ENCODE assay signal across 36 mouse cellular contexts in the genomic region with DNA sequence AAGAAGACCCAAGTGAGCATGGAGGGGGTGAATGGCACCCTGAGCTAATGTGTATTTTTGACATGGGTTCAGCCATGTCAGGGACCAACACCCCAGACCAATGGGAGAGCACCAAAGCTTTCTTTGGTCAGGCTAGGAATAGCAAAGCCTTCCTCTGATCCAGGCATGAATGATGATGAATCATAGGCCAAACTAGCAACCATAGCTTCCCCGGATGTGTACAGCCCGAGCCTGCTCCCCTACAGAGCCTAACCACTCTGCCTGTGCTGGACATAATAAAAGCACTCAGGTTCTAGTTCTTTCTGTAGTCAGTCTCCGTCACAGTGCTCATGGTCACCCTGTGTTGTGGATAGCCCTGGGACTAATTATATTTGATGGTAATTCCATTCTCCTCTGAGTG. TPM values are rescaled to one million over a fixed set of nuclear protein-coding genes. Genes with fewer than 3 reads are reported as not detected.
A peak's percentile ranks its signal among the peaks of the same experiment; 100 is the strongest.
DNase-seq lines count a peak whose midpoint lies in the region; ATAC-seq and TF ChIP-seq lines count a peak whose summit lies in the region.
"Had no signal": no experiment of that assay in that cellular context is flagged by ENCODE, and none has a peak within 500 bp of the region (broad histone marks: within the 10 kb centered on the region; RNA-seq: fewer than 3 reads in every experiment).

No protein-coding gene starts in this region.

- no peaks in the 10 kb centered on the region for H3K9me3 ChIP-seq in megakaryocyte, embryonic 14.5 days
- H3K9me3 ChIP-seq: embryonic facial prominence, embryonic 10.5 days; embryonic facial prominence, embryonic 13.5 days; forebrain, embryonic 12.5 days; forebrain, embryonic 15.5 days; G1E; hindbrain, embryonic 12.5 days; hindbrain, embryonic 15.5 days had no signal

- no peak overlapping the region for H3ac ChIP-seq in myocyte (ENCODE audit: control insufficient read depth, insufficient read length)

- H3K36me3 ChIP-seq in megakaryocyte, embryonic 14.5 days (replicated peaks; ENCODE audit: low read length): peaks cover 17% of the 10 kb centered on the region
- H3K36me3 ChIP-seq in myocyte (ENCODE audit: control insufficient read depth, insufficient read depth): no peaks in the 10 kb centered on the region
- H3K36me3 ChIP-seq: embryonic facial prominence, embryonic 10.5 days; embryonic facial prominence, embryonic 13.5 days; forebrain, embryonic 12.5 days; forebrain, embryonic 15.5 days; hindbrain, embryonic 12.5 days; hindbrain, embryonic 15.5 days had no signal

- peak overlapping the region; percentile 3 for H3K4me3 ChIP-seq in megakaryocyte, embryonic 14.5 days (replicated peaks)
- H3K4me3 ChIP-seq in myocyte: no peak overlapping the region
- H3K4me3 ChIP-seq: embryonic facial prominence, embryonic 10.5 days; embryonic facial prominence, embryonic 13.5 days; erythroblast, embryonic 14.5 days; forebrain, embryonic 12.5 days; forebrain, embryonic 15.5 days; gastrocnemius, adult 2 months; hindbrain, embryonic 12.5 days; hindbrain, embryonic 15.5 days had no signal

- TF ChIP-seq POLR2A in myocyte (IDR thresholded peaks at IDR 0.05; ENCODE audit: insufficient read length, low read depth): no peak

- ATAC-seq in megakaryocyte, adult 5-6 weeks (ENCODE audit: poor library complexity, severe bottlenecking): no peak
- ATAC-seq: CD4-positive, CD25-positive, alpha-beta regulatory T cell, adult 4 months; forebrain, embryonic 15.5 days; intestine, postnatal 0 days had no signal

- peaks cover 15% of the 10 kb centered on the region for H3K79me2 ChIP-seq in myocyte (ENCODE audit: control insufficient read depth, insufficient read depth)

- peaks cover 83% of the 10 kb centered on the region for H3K4me1 ChIP-seq in megakaryocyte, embryonic 14.5 days

- peak overlapping the region; percentile 20 for H3K4me2 ChIP-seq in myocyte (ENCODE audit: low read depth)
- H3K4me2 ChIP-seq: embryonic facial prominence, embryonic 13.5 days; forebrain, embryonic 12.5 days; forebrain, embryonic 15.5 days; heart, embryonic 11.5 days; hindbrain, embryonic 12.5 days; hindbrain, embryonic 15.5 days had no signal

- DNase-seq in NIH3T3 (ENCODE audit: low read depth): peak; percentile 60
- no peak for DNase-seq in cerebellum, postnatal 25 days
- DNase-seq in lung, postnatal 25 days (ENCODE audit: low spot score): no peak
- DNase-seq: adrenal gland, postnatal 10 days; cerebellum, adult 11 months; cerebellum, adult 2 months; cerebellum, adult 9-11 months; cerebellum, postnatal 36 days; embryo, embryonic 11 days; gastrocnemius, adult 2 months; gastrocnemius, postnatal 14 days; heart, adult 11 months had no signal

- no peaks in the 10 kb centered on the region for H3K27me3 ChIP-seq in megakaryocyte, embryonic 14.5 days (replicated peaks)
- no peaks in the 10 kb centered on the region for H3K27me3 ChIP-seq in myocyte (ENCODE audit: control insufficient read depth, insufficient read depth, insufficient read length)

TF ChIP-seq in myocyte, 11 proteins besides CTCF, POLR2A, EP300 and RAD21:
- no peak for TF ChIP-seq E2F4 (IDR thresholded peaks at IDR 0.05; ENCODE audit: insufficient read depth)
- TF ChIP-seq TCF12 (IDR thresholded peaks at IDR 0.05; ENCODE audit: insufficient read depth, poor library complexity, severe bottlenecking): no peak
- no peak for TF ChIP-seq TCF3 (IDR thresholded peaks at IDR 0.05; ENCODE audit: insufficient read length, low read depth)
- no peak for TF ChIP-seq MAX (IDR thresholded peaks at IDR 0.05; ENCODE audit: low read depth)
- TF ChIP-seq POLR2AphosphoS2 (IDR thresholded peaks at IDR 0.05; ENCODE audit: insufficient read length, low read depth): no peak
- TF ChIP-seq REST (IDR thresholded peaks at IDR 0.05; ENCODE audit: insufficient read depth, insufficient read length): no peak
- TF ChIP-seq USF1 (IDR thresholded peaks at IDR 0.05; ENCODE audit: low read depth): no peak
- no peak for TF ChIP-seq MYOG (IDR thresholded peaks at IDR 0.05; ENCODE audit: control insufficient read depth in 1 of 3, insufficient read depth in 1 of 3, insufficient read length in 2 of 3, low read depth in 2 of 3)
- no peak for TF ChIP-seq CEBPB (IDR thresholded peaks at IDR 0.05; ENCODE audit: insufficient read depth, poor library complexity, severe bottlenecking)

RNA-seq across cellular contexts. Expression of gene Tuba4a, which starts 1.9 kb away (rescaled TPM):
- polyA plus RNA-seq in megakaryocyte, embryonic 14.5 days (2012; ENCODE audit: insufficient read depth, low replicate concordance): 283 and 585 TPM in 2 replicates
- 373 and 391 TPM in 2 replicates for total RNA-seq in megakaryocyte, adult 5-6 weeks (2015)
- 160 and 168 TPM in 2 replicates for total RNA-seq in megakaryocyte, adult 5-6 weeks (2017)
- polyA plus RNA-seq in myocyte (2012; fragmentation: generic; extraction: Trizol): 210 TPM

RNA-seq across cellular contexts. Expression of gene A630095N17Rik, which starts 10.4 kb away (rescaled TPM):
- polyA plus RNA-seq in megakaryocyte, embryonic 14.5 days (2012; ENCODE audit: insufficient read depth, low replicate concordance): not detected in 2 replicates
- total RNA-seq in megakaryocyte, adult 5-6 weeks (2015): not detected in 2 replicates
- not detected in 2 replicates for total RNA-seq in megakaryocyte, adult 5-6 weeks (2017)
- polyA plus RNA-seq in myocyte (2012; fragmentation: generic; extraction: Trizol): 0.11 TPM
- total RNA-seq: adrenal gland, adult 18-20 months; adrenal gland, postnatal 10 days; adrenal gland, postnatal 4 days; G1E; gastrocnemius, adult 2 months; gastrocnemius, postnatal 14 days; gastrocnemius, postnatal 4 days; heart, adult 8-10 months; heart, postnatal 25 days had no signal
- polyA plus RNA-seq: C2C12; CD4-positive, CD25-positive, alpha-beta regulatory T cell, adult 4 months; cerebellum, adult 2 months; cortical plate, adult 2 months; embryonic facial prominence, embryonic 10.5 days; embryonic facial prominence, embryonic 13.5 days; erythroblast, embryonic 14.5 days; forebrain, embryonic 12.5 days; forebrain, embryonic 15.5 days; G1E; heart, embryonic 11.5 days; heart, embryonic 14.5 days; heart, postnatal 0 days; hindbrain, embryonic 12.5 days; hindbrain, embryonic 15.5 days; intestine, embryonic 14.5 days; intestine, postnatal 0 days had no signal

RNA-seq across cellular contexts. Expression of gene Stk16, which starts 10.9 kb away (rescaled TPM):
- polyA plus RNA-seq in megakaryocyte, embryonic 14.5 days (2012; ENCODE audit: insufficient read depth, low replicate concordance): 195 and 221 TPM in 2 replicates
- 99.9 and 101 TPM in 2 replicates for total RNA-seq in megakaryocyte, adult 5-6 weeks (2015)
- total RNA-seq in megakaryocyte, adult 5-6 weeks (2017): 71.1 and 84.6 TPM in 2 replicates
- 86.4 TPM for polyA plus RNA-seq in myocyte (2012; fragmentation: generic; extraction: Trizol)

RNA-seq across cellular contexts. Expression of gene Glb1l, which starts 10.9 kb away (rescaled TPM):
- polyA plus RNA-seq in megakaryocyte, embryonic 14.5 days (2012; ENCODE audit: insufficient read depth, low replicate concordance): 0.47 and 1.1 TPM in 2 replicates
- total RNA-seq in megakaryocyte, adult 5-6 weeks (2015): 7.5 and 8.2 TPM in 2 replicates
- total RNA-seq in megakaryocyte, adult 5-6 weeks (2017): 6.7 and 12.2 TPM in 2 replicates
- polyA plus RNA-seq in myocyte (2012; fragmentation: generic; extraction: Trizol): 2.0 TPM

RNA-seq across cellular contexts. Expression of gene Dnajb2, which starts 14.7 kb away (rescaled TPM):
- 97.0 and 100 TPM in 2 replicates for polyA plus RNA-seq in megakaryocyte, embryonic 14.5 days (2012; ENCODE audit: insufficient read depth, low replicate concordance)
- 1.9 and 2.6 TPM in 2 replicates for total RNA-seq in megakaryocyte, adult 5-6 weeks (2015)
- 5.9 and 7.3 TPM in 2 replicates for total RNA-seq in megakaryocyte, adult 5-6 weeks (2017)
- 54.1 TPM for polyA plus RNA-seq in myocyte (2012; fragmentation: generic; extraction: Trizol)
